Mouse (Mus musculus): ENCODE results near the gene Pold3.

DNA sequence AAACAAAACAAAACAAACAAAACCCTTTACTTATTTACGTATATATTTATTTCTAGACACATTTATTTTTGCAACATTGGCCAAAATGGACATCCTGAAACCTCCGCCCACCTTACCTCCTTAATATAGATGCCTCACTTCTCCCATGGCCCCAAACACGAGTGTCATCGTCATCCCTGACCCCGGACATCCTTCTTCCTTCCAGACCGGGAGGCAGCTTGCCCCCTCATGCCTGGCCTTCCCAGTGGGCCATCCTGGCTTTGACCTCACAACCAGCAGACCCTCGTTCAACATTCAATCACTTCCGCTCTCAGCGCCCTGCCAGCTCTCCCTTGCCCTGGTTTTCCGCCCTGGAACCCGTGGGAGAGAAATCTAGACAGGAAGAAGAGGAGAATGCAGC lies 29.3 kb upstream of the Pold3 start:
- TF ChIP-seq POLR2A (IDR thresholded peaks at IDR 0.05; ENCODE audit: insufficient read depth, low read depth, low read length) (no peak), CTCF (IDR thresholded peaks at IDR 0.05; ENCODE audit: insufficient read depth, low read depth, low read length) (no peak)

Data from olfactory bulb, adult 2 months (tissue).